Mouse (Mus musculus) liver, postnatal 0 days (tissue): ENCODE measurements at regions not wholly inside any gene's neighbourhood (a gene's known extent, or its start where the extent isn't known, plus 50 kb on each side); places are given as distances from the start of the nearest gene placed in this dataset.

Source experiments
- CTCF ChIP-seq: sonication (generic); IDR thresholded peaks from 2 replicates; pipeline ENCODE4 v1.5.1; 2016; ENCODE audit warnings: antibody characterized with exemption, low read depth
- EP300 ChIP-seq: IDR thresholded peaks from 2 replicates; pipeline ENCODE4 v1.6.1; 2016; ENCODE audit warnings: antibody characterized with exemption, low read depth, mild to moderate bottlenecking

- TF ChIP-seq CTCF, result no peak
- no peak for TF ChIP-seq EP300
These were observed 174.7 kb downstream of the Zfp326 start for GRCm38 (mm10) chr5:106051026-106051425.
